Mouse (Mus musculus): ENCODE data around the gene Myt1l. TPM values are rescaled to one million over a fixed set of nuclear protein-coding genes. Genes with fewer than 3 reads are reported as not detected.

Myt1l gene
- total RNA-seq, 2 experiments from 2014 or later = 247 to 258 TPM

DNA sequence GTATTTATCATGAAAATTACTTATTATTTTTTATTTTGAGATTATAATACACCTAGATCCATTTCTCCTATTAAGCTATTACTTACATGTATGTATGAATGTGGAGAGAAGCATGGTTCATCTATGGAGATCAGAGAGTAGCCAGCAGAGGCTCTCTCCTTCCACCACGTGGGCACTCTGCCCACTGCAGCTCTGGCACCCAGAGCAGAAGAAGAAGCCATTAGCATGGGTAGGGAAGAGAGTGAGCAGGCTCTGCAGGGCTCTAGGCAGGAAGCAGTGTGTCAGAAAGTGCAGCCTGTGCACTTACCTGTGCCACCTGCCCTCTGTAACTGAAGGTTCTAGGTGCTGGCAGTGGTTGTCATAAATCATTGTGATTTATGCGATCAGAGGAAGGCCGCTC lies 321.8 kb downstream of the Myt1l start:
- no peak for DNase-seq (ENCODE audit: extremely low spot score in 1 of 2, low spot score in 2 of 2)
- intact Hi-C loops (cut with DNase I) = loop anchor here (10.0 kb wide), 1 partner anchor 315 kb away; no protein-coding TSS in a partner anchor

DNA sequence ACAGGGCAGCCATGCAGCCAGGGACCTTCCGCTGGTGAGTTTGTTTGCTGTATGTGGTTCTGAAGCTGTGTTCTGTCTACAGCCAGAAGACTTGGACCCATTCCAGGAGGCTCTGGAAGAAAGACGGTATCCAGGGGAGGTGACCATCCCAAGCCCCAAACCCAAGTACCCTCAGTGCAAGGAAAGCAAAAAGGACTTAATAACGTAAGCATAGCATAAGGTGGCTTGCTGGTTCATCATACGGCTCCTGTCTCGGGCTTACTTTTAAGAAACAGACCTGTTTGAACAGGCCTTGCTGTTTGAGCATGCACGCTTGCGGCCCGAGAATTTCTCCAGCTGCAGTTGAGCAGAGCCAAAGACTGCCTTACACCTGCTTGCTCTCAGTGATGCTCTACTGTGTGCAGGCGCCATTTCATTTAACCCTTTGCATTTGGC lies 326.0 kb downstream of the Myt1l start:
- intact Hi-C loops (cut with DNase I) = no loop called here
- no peak for DNase-seq (ENCODE audit: extremely low spot score in 1 of 2, low spot score in 2 of 2)

DNA sequence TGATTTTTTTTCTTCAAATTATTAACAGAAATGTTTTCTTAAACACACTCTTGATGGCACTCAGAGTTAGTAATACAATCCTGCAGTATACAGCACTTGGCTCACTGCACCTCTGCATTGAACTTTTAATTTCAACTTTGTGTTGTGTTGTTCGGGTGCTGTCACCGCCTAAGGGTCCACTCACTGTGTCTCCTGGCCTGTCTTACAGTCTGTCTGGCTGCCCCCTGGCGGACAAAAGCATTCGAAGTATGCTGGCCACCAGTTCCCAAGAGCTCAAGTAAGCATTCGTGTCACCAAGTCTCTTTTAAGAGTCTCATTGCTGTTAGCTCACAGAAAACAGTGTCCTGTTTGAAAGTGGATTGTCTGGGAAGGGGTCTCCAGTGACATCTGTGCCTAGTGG lies 326.8 kb downstream of the Myt1l start:
- intact Hi-C loops (cut with DNase I) = no loop called here

DNA sequence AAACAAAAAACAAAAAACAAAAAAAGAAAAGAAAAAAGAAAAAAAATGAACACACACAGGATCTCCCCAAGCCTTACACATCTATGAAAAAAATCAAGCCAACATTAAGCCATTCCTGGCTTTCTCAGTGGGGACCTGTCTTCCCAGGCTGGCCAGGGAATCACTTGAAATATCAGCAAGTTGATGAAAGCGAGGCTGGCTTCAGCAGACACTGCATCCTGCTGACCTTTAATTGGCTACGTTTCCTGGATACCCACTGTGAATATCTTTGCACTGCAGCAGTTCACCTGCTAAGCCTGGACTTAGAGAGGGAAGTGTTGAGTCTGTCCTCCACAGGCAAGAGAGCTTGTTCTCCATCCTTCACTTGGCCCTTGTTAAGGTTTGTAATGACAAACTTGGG lies 332.8 kb downstream of the Myt1l start:
- intact Hi-C loops (cut with DNase I) = no loop called here
- DNase-seq (ENCODE audit: extremely low spot score in 1 of 2, low spot score in 2 of 2) = no peak

More for the DNA sequence above, 326.8 kb downstream of the Myt1l start:
- DNase-seq (ENCODE audit: extremely low spot score in 1 of 2, low spot score in 2 of 2) = peak; percentile 50 to 77

DNA sequence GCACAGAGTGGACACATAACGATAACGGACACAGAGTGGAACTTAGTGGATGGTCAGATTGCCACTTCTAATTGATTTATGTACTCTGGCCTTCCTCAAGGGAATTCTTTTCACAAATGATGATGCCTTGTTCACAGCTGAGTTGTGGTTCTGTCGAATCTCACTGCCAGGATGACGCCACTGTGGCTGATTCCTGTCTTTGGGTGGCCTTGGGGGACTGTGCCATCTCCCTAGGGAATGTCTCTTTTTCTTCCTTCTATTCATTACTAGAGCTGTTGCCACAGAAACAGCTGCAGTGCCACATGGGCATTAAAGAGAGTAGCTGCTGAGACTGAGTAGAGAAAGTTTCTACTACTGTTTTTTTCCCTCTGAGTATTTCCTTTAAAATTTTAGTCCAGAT lies 340.1 kb downstream of the Myt1l start:
- intact Hi-C loops (cut with DNase I) = no loop called here
- DNase-seq (ENCODE audit: extremely low spot score in 1 of 2, low spot score in 2 of 2) = no peak

DNA sequence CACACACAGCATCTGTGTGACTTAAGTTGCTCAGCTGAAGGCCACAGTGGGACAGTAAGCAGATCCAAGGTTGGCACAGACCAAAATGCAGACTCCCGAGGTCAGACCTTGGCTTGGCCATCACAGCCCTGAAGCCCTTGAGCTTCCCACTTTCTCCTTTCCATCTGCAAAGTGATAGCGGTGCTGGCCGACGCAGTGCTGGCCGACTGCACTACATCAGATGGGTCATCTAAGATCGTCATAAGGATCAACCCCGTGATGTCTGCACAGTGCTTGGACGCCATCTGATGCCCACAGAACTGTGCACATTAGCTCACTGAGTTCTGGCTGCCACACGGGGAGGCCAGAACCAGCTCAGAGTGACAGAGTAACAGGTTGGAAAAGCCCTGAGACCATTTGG lies 340.6 kb downstream of the Myt1l start:
- no peak for DNase-seq (ENCODE audit: extremely low spot score in 1 of 2, low spot score in 2 of 2)
- intact Hi-C loops (cut with DNase I) = no loop called here

DNA sequence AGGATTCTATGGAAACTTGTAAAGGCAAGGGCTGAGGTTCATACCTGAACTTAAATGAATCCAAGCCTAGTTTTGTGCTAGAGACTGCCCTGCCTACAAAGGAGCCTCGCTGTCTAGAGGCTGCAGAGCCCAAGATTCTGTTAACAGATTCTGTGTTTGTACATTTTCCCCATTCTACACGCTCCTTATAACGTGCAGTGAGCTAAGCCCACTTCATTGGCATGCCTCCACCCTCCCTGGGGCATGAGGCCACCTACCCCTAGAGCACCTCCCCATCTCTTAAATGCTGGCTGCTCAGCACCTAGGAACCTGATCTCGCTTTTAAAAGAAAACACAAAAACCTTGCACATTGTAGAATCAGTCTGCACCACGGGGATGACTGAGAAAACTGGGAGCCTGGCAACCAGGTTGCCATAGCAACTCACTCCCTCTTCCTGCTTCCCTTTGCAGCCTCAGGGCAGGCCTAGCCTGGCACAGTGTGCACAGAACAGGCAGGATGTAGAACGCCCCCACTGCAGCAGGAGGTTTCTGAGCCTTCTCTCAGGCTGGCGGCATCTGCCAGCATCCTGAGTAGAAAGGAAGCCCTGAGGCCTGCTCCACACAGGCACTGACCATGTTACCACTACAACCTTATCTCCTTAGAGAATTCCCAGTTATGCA lies 344.1 kb downstream of the Myt1l start:
- intact Hi-C loops (cut with DNase I) = no loop called here

DNA sequence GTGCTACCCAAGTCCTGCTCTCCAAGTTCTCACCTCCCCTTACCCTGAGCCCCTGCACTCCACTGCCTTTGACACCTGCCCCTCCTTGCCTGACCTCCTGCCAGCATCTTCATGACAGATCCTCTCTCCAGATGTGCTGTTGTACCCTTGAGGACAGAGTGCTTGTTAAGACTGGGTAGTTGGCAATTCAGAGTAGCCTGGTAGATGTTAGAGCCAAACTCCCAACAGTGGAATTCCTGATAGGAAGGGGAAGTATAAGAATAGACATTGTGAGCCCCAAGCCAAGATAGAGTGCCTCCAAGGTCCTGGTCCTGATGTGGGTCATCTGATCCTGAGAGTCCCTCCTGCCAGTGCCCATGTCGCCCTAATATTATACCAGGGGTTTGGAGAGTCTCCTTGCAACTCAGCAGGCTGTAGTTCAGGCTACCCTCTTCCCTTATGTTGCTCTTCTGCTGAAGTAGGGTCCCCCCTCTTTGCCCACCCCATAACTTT lies 345.1 kb downstream of the Myt1l start:
- intact Hi-C loops (cut with DNase I) = no loop called here
- DNase-seq (ENCODE audit: extremely low spot score in 1 of 2, low spot score in 2 of 2) = no peak

More for the DNA sequence above, 344.1 kb downstream of the Myt1l start:
- peak; percentile 88 to 95 for DNase-seq (ENCODE audit: extremely low spot score in 1 of 2, low spot score in 2 of 2)

DNA sequence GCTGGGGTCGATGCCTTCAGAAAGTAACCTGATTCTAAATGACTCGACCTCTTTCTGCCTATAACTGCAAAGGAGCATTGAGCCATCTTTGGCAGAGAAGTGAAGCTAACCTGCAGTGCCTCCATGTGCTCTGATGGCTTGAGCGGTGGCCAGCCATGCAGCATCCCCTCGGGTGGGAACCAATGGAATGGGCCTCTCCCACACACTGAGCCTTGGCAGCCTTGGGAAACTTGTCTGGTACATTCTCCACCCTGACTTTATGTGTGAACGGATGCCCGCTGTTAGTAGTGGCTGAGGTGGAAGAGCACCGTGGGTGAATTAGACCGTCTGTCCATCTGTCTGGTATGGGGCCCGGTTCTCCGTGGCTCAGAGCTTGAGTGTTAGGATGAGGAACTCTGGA lies 349.8 kb downstream of the Myt1l start:
- intact Hi-C loops (cut with DNase I) = no loop called here
- DNase-seq (ENCODE audit: extremely low spot score in 1 of 2, low spot score in 2 of 2) = no peak

DNA sequence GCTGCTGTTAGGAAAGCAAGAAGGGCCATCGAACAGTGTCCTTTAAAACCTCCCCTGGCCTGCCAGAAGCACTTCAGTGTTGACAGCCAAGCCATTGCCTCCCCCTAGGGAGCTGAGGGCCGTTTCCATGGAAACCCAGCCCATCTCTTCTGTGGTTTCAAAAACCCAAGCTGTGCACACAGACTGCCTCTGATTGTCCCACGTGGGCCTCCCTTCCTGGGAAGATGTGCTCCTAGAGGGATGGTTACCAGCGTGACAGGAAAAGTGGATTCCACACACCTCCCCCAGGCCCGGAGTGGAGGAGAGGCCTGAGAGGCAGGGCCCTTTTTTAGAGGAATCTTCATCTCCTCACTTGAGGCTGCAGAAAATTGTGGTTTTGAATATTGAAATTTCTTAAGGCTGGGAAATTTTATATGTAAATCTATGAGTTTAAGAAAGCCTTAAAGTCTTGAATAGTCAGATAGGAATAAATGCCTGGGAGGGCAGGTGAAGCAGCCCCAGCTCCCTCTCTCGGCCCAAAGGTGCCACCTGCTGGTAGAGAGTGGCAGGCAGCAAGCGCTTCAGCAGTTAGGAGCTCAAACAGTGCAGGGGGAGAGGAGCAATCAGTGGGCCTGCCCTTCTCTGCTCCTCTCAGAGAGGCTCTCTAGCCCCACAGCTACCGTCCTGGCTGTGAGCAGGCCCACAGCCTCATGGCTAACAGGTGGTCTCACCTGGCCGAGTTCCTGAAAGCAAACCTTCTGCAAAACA lies 354.9 kb downstream of the Myt1l start:
- intact Hi-C loops (cut with DNase I) = loop anchor here (10.0 kb wide), 1 partner anchor 348 kb away; no protein-coding TSS in a partner anchor
- DNase-seq (ENCODE audit: extremely low spot score in 1 of 2, low spot score in 2 of 2) = peak; percentile 88

DNA sequence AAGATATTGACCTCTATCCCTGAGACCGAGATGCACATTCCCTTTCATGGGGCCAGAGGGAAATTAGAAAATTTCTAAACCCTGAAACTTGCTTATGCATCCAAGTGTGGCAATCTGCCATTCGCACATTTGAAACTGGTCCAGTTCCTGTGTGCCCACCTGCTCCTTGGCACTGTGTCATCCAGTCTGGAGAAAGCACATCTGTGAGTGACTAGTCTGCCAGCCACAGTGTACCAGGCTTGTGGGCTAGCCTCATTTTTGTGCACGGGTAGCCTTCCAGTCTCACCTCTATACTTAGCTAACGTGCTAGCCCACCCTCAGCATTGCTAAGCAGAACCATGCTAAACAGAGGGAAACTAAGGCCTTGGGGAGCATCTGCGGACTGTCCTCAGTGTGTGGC lies 356.2 kb downstream of the Myt1l start:
- DNase-seq (ENCODE audit: extremely low spot score in 1 of 2, low spot score in 2 of 2) = peak; percentile 60 to 61
- intact Hi-C loops (cut with DNase I) = loop anchor here (10.0 kb wide), 1 partner anchor 350 kb away; no protein-coding TSS in a partner anchor

DNA sequence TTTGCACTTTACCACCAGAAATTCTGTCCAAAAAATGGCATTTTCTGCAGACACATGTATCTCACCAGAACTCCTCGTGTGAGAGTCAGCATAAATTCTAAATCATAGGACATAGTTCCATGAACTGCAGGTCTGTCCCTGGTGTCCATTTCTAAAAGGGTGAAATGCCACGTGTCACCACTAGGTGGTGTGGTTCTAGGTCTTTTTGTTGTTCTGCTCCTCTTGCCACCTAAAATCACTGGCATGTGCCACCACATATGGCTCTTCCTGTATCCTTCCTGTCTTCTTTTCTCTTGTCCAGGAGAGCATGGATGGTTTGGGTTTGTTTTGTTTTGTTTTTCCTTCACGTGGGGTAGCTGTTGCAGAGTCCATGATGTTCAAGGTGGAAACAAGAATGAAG lies 366.5 kb downstream of the Myt1l start:
- intact Hi-C loops (cut with DNase I) = no loop called here
- DNase-seq (ENCODE audit: extremely low spot score in 1 of 2, low spot score in 2 of 2) = no peak

DNA sequence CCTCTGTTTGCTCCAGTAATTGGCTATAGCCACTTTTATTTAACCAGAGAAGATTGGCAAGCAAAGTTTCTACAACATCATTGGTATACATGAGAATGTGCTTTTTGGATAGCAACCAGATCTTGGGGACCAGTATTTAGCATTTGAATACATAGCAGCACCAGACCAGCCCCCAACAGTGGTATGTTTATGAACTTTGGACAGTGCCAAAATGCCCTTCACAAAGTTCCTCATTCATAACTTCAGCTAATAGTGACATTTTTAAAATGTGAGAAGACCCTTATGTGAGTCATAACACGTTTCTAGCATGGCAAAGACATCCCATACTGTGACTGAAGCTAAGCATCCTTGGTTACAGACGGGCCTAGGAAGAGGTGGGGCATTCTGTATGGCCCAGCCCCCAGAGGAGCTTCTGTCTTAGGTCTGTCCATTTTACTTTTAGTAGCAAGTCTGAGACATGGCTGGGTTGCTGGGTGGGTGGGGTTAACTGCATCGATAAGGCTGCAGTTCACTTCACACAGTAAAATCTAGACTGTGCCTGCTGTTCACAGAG lies 369.4 kb downstream of the Myt1l start:
- intact Hi-C loops (cut with DNase I) = no loop called here
- no peak for DNase-seq (ENCODE audit: extremely low spot score in 1 of 2, low spot score in 2 of 2)

DNA sequence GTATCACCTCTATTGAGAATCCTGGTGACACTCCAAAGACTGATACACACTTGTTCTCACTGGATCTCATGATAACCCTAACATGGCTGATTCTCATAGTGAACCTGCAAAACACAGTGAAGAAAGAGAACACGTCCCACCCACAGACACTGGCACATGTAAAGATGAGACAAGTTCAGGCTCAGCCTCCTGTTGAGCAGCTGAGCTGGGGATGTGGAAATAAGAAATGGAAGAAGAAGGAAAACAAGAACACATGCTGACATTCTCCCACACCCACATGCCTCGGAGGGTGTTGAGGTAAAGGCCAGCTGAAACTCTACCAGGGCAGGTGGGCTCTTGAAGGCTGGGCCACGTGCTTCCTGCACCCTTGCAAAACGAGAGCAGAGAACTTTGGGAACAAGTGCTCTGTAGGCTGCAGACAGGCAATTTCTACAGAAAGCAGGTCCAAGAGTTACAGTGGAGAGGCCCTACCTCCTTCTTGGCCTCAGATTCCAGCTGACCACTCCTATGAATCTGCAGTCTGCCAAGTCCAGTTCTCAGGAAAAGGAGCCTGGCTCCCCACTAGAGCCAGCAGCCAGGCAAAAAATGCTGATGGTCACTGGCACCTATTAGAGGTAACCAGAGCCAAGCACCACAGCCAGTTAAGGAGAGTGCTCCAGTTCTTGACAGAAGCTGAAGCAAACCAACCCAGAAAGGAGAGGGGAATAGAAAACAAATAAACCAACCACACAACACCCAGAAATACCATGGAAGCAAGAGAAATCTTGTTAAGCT lies 376.1 kb downstream of the Myt1l start:
- intact Hi-C loops (cut with DNase I) = no loop called here
- DNase-seq (ENCODE audit: extremely low spot score in 1 of 2, low spot score in 2 of 2) = peak in 1 of 2 experiments; percentile 30

DNA sequence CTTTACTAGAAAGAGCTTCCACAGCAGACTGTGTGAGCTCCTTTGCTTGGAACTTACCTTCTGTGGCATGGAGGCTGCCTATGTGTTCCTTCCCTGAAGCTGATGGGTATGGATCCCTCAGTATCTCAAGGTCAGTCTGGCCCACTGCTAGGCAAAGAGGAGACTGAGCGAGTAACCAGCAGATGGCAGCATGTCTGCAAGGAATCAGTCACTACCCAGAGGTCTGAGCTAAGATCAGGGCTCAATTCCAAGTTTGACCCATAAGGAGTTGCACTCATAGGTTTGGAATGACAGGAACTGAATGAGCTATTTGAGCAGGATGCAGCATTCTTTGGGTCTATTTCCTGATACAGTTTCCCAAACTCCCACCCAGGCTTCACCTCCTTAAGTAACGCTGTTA lies 378.9 kb downstream of the Myt1l start:
- peak; percentile 27 to 58 for DNase-seq (ENCODE audit: extremely low spot score in 1 of 2, low spot score in 2 of 2)
- intact Hi-C loops (cut with DNase I) = no loop called here

DNA sequence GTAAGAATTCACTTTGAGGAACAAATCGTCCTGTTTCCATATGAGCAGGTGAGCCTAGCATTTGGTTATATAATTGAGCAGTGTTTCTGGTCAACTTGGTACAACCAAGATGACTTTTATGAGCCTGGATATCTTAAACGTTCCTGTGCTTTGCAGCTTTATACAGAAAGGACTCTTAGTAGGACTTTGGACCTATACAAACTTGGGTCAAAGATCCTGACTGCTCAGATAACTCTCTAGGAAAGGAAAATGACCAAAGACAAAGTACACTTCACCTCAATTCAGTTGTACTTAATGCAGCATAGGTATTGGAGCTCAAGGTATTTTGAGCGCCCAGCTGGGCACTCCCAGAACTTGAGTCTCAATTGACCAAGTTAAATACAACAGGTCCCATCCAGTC lies 388.0 kb downstream of the Myt1l start:
- DNase-seq (ENCODE audit: extremely low spot score in 1 of 2, low spot score in 2 of 2) = no peak
- intact Hi-C loops (cut with DNase I) = no loop called here

DNA sequence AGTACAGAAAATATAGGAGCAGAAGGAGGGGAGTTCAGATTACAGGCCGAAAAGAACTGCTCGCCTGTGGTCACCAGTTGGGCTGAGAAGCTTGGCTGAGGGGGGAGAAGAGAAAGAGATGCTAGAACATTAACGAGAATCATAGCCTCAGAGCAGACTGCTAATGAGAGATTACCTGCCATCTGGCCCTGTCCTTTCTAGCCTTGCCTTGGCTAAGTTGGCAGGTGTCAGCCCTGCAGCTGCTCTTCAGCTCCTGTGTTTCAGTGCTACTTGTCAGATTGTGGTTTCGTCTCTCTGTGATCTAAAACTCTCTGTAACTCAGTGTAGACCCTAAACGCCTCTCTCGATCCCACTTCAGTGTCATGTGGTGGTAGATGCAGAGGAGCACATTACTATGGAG lies 388.6 kb downstream of the Myt1l start:
- intact Hi-C loops (cut with DNase I) = no loop called here
- DNase-seq (ENCODE audit: extremely low spot score in 1 of 2, low spot score in 2 of 2) = no peak

DNA sequence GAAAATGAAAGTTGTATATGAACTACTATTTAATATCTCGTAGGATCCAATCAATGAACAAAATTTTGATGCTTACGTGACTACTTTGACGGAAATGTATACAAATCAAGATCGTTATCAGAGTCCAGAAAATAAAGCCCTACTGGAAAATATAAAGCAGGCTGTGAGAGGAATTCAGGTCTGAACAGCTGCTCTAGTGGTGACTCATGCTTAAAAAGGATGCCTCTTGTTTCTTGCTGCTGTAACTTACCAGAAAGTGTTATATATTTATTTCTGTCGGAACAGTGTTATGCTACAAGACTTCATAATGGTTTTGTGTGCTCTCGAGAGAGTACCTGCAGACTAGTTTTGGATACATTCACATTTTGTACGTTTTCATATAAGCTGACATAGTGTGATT lies 392.1 kb downstream of the Myt1l start:
- no peak for DNase-seq (ENCODE audit: extremely low spot score in 1 of 2, low spot score in 2 of 2)
- intact Hi-C loops (cut with DNase I) = no loop called here

DNA sequence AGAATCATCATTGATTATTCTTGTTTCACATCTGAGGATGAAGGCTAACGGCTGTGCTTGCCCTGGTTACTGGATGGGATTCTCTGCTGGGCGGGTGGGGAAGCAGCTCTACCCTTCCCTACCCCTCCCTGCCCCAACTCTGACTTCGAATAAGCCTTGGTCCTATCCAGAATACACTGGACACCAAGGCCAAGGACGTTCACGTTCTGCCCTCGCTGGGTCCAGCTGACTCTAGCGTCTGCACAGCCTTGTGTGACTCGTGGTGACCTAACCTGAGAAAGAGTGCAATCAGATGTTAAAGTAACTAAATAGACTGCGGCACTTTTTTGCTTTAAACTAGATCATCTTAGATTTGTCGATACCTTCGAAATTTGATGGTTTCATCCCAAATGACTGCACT lies 393.3 kb downstream of the Myt1l start:
- no peak for DNase-seq (ENCODE audit: extremely low spot score in 1 of 2, low spot score in 2 of 2)
- intact Hi-C loops (cut with DNase I) = no loop called here
